8 mouse cellular contexts compared by ENCODE assay signal in genomic region chr1:171032691-171033090, GRCm38 (mm10). TPM values are rescaled to one million over a fixed set of nuclear protein-coding genes. Genes with fewer than 3 reads are reported as not detected.
DNase-seq lines count a peak whose midpoint lies in the region; ATAC-seq and TF ChIP-seq lines count a peak whose summit lies in the region.

No protein-coding gene starts in this region.

- TF ChIP-seq CTCF in intestine, postnatal 0 days (IDR thresholded peaks at IDR 0.05; ENCODE audit: low read depth), result no peak
- no peak for TF ChIP-seq CTCF in olfactory bulb, adult 2 months (IDR thresholded peaks at IDR 0.05; ENCODE audit: insufficient read depth, low read depth, low read length)

- no peak overlapping the region for H3K27ac ChIP-seq in heart, embryonic 10.5 days
- H3K27ac ChIP-seq in intestine, postnatal 0 days (ENCODE audit: low read depth, low read length), result no peak overlapping the region
- H3K27ac ChIP-seq in olfactory bulb, adult 2 months (ENCODE audit: insufficient read depth, low read depth, low read length), result no peak overlapping the region

- H3K9me3 ChIP-seq in heart, embryonic 10.5 days, result no peaks in the 10 kb centered on the region
- no peaks in the 10 kb centered on the region for H3K9me3 ChIP-seq in intestine, postnatal 0 days (ENCODE audit: control insufficient read depth)

- ATAC-seq in intestine, postnatal 0 days, result no peak

- H3K27me3 ChIP-seq in heart, embryonic 10.5 days (ENCODE audit: insufficient read depth, poor library complexity, severe bottlenecking), result peaks cover 49% of the 10 kb centered on the region
- H3K27me3 ChIP-seq in intestine, postnatal 0 days (replicated peaks; ENCODE audit: control insufficient read depth, insufficient read depth, low read length), result peaks cover 14% of the 10 kb centered on the region; the same call in 1 of the 2 replicates

- H3K36me3 ChIP-seq in heart, embryonic 10.5 days, result no peaks in the 10 kb centered on the region
- H3K36me3 ChIP-seq in intestine, postnatal 0 days (ENCODE audit: control insufficient read depth, insufficient read depth), result no peaks in the 10 kb centered on the region

- DNase-seq in heart, embryonic 10.5 days (ENCODE audit: low spot score), result no peak
- DNase-seq in heart, postnatal 4 days, result no peak
- peak; percentile 15 to 23 for DNase-seq in B cell, adult 2 months
- DNase-seq in cerebellum, postnatal 14 days, result peak; percentile 46 to 64
- no peak for DNase-seq in gastrocnemius, postnatal 4 days (ENCODE audit: low spot score in 2 of 2)
- DNase-seq in urinary bladder, postnatal 10 days (ENCODE audit: low spot score), result no peak

- H3K9ac ChIP-seq in intestine, postnatal 0 days (ENCODE audit: low read depth, low read length), result no peak overlapping the region

- peak overlapping the region; percentile 72 for H3K4me3 ChIP-seq in heart, embryonic 10.5 days
- peak overlapping the region; percentile 60 for H3K4me3 ChIP-seq in intestine, postnatal 0 days (ENCODE audit: low read depth, low read length)
- H3K4me3 ChIP-seq in olfactory bulb, adult 2 months (ENCODE audit: insufficient read depth, low read depth, low read length), result peak overlapping the region; percentile 50

- no peak for TF ChIP-seq POLR2A in olfactory bulb, adult 2 months (IDR thresholded peaks at IDR 0.05; ENCODE audit: insufficient read depth, low read depth, low read length)

- H3K4me1 ChIP-seq in heart, embryonic 10.5 days, result peaks cover 6% of the 10 kb centered on the region
- no peaks in the 10 kb centered on the region; the same call in 1 of the 2 replicates for H3K4me1 ChIP-seq in intestine, postnatal 0 days (replicated peaks; ENCODE audit: control insufficient read depth, insufficient read depth, low read length)
- H3K4me1 ChIP-seq in olfactory bulb, adult 2 months (ENCODE audit: control insufficient read depth, insufficient read depth, low read length), result peaks cover 10% of the 10 kb centered on the region

- H3K4me2 ChIP-seq in intestine, postnatal 0 days (replicated peaks; ENCODE audit: low read depth), result peak overlapping the region; percentile 85

- 6% methylated on average over 10 of the region's 10 CpGs for WGBS in heart, embryonic 10.5 days
- 2% methylated on average over 10 of the region's 10 CpGs for WGBS in intestine, postnatal 0 days
- 5% methylated on average over 10 of the region's 10 CpGs for WGBS in olfactory bulb, adult 2 months

RNA-seq across cellular contexts. Expression of gene Fcgr4, which starts 14.0 kb away (rescaled TPM):
- polyA plus RNA-seq in heart, embryonic 10.5 days (2016; fragmentation: Nextera tagmentation; extraction: Ambion mirVana), result 0.14 TPM in 1 of 2 replicates, not detected in the other
- under 1 TPM; 0.36 to 0.56 TPM for total RNA-seq in heart, postnatal 4 days (2021)
- 2.7 and 3.7 TPM in 2 replicates for polyA plus RNA-seq in intestine, postnatal 0 days (2015; fragmentation: Nextera tagmentation; extraction: Ambion mirVana)
- not detected in 2 replicates for polyA plus RNA-seq in olfactory bulb, adult 2 months (2012; ENCODE audit: insufficient read depth, insufficient read length, low replicate concordance, missing spikeins)
- under 1 TPM; 0.37 to 0.62 TPM for total RNA-seq in gastrocnemius, postnatal 4 days (2021)

RNA-seq across cellular contexts. Expression of gene Fcgr3, which starts 32.0 kb away (rescaled TPM):
- polyA plus RNA-seq in heart, embryonic 10.5 days (2016; fragmentation: Nextera tagmentation; extraction: Ambion mirVana), result 1.3 and 4.1 TPM in 2 replicates
- 1 to 10 TPM; 4.2 to 4.6 TPM for total RNA-seq in heart, postnatal 4 days (2021)
- 13.9 and 15.8 TPM in 2 replicates for polyA plus RNA-seq in intestine, postnatal 0 days (2015; fragmentation: Nextera tagmentation; extraction: Ambion mirVana)
- not detected in 2 replicates for polyA plus RNA-seq in olfactory bulb, adult 2 months (2012; ENCODE audit: insufficient read depth, insufficient read length, low replicate concordance, missing spikeins)
- total RNA-seq in gastrocnemius, postnatal 4 days (2021), result 10 to 100 TPM; 15.7 to 16.8 TPM

RNA-seq across cellular contexts. Expression of gene Fcgr2b, which starts 56.3 kb away (rescaled TPM):
- not detected in 2 replicates for polyA plus RNA-seq in heart, embryonic 10.5 days (2016; fragmentation: Nextera tagmentation; extraction: Ambion mirVana)
- 1 to 10 TPM; 1.3 TPM for total RNA-seq in heart, postnatal 4 days (2021)
- polyA plus RNA-seq in intestine, postnatal 0 days (2015; fragmentation: Nextera tagmentation; extraction: Ambion mirVana), result 1.8 and 3.1 TPM in 2 replicates
- not detected in 2 replicates for polyA plus RNA-seq in olfactory bulb, adult 2 months (2012; ENCODE audit: insufficient read depth, insufficient read length, low replicate concordance, missing spikeins)
- total RNA-seq in gastrocnemius, postnatal 4 days (2021), result 10 to 100 TPM in 1 of 2 experiments, 1 to 10 TPM in 1; 8.9 to 11.9 TPM

Comparison
In these comparisons a context has a peak if more than half of its experiments do, and no peak if none do; other contexts are left out.
1. DNase-seq: peak in B cell, adult 2 months (2 of 2) and cerebellum, postnatal 14 days (2 of 2); none in heart, embryonic 10.5 days (single experiment), heart, postnatal 4 days (single experiment), gastrocnemius, postnatal 4 days (0 of 2) and urinary bladder, postnatal 10 days (single experiment).
2. Peak in every context shown above with its lines, with median percentiles within 50 percentile points of each other: H3K4me3 ChIP-seq.